Mouse (Mus musculus) cerebellum, adult 2 months (tissue): Measurements from ENCODE around the gene H6pd.

Source experiments
- CTCF ChIP-seq: fragments of 200-500 bp; IDR thresholded peaks from 2 replicates; pipeline ENCODE4 v1.5.1; 2011; ENCODE audit warnings: low read depth, mild to moderate bottlenecking, control low read depth, low read length, moderate library complexity, borderline replicate concordance; ENCODE audit not compliant: insufficient read depth
- POLR2A ChIP-seq: fragments of 200-500 bp; IDR thresholded peaks from 2 replicates; pipeline ENCODE4 v1.6.1; 2011; ENCODE audit warnings: low read length, control low read depth, borderline replicate concordance; ENCODE audit not compliant: insufficient read depth

DNA sequence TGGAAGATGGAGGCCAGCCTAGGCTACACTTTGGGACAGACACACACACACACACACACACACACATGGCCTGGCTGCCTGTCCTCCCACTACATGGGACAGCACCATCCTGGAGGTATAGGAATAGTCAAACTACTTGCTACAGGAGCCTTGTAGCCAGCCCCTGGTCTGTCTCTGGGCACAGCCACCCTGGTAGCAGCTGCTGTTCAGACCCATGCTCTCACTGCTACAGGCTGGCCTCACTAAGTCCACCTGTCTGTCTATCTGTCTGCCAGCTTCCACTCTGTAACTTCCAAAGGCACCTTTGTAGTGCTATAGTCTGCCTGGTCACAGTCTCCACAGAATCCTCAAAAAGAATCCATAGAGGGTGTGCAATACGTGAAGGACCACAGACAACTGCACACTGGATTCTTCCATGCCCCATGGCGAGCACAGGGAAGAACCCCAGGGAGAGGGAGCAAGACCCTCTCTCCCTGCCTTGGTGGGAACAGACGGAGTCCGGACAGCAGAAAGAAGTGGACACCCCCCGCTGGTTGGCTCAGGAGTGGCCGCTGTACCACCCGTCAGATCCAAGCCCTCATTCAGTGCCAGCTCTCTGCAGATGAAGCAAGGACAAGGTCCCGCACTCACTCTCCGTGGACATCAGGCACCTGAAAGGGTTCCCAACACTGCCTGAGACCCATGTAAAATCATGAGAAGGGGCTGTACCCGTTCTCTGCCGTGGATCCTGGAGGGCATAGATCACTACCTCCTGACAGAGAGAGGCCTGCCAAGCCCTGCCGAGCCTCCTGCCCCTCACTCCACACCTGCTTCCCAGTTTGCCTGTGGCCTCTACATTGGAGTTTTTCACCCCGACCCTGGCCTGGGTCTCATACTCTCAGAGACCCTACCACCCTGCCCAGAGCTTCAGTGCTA, 16.8 kb downstream of the H6pd start:
- TF ChIP-seq CTCF (no peak), POLR2A (no peak)
